Mouse (Mus musculus) liver, adult (tissue): ENCODE measurements around the gene 4931406P16Rik.

Experiments used
- GATA4 ChIP-seq: IDR thresholded peaks from 2 replicates; pipeline ENCODE4 v1.6.1; 2014; ENCODE audit warnings: mild to moderate bottlenecking, low read length; ENCODE audit not compliant: insufficient replicate concordance

The 4931406P16Rik gene

DNA sequence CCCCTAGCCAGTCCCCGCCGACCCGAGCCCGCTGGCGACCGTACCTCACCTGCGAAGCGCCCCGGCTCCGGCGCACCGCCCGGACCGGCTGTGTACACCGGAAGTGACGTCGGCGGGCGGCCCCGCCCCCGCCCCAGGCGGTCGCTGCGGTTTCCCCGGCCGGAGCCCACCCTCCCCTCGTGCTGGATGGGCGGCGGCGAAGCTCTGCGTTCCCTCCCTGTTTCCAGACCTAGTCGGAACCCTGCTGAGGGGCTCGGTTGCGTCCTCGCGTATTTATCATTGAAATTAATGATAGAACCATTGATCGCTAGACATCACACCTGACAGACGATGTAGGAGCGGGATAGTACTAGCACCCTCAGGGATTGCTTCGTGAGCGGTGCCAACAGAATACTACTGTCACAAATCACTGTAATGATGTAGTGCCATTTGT is at the start of gene 4931406P16Rik:
4931406P16Rik (minus strand) TSS at position 109 of the 433 bp plus-strand sequence.
- no peak for TF ChIP-seq GATA4

- TF ChIP-seq GATA4, result no peak
Measured at GRCm38 (mm10) chr7:34355629-34356028, 42.3 kb upstream of the 4931406P16Rik start.

DNA sequence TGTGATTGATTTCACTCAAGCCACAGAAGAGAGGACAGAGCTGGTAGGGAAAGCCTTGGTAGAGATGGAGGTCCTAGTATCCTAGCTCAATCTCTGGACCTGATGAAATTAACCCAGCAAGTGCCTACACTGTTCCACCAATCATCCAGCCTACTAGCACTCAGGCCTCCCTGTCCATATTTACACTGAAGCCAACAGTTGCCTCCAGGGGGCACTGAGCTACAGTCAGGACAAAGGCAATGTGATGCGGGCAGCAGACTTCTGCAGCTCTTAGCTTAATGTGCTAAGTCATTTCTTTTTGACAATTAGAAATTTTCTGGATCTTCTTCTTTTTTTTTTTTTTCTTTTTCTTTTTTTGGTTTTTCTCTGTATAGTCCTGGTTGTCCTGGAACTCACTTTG is 38.6 kb upstream of the 4931406P16Rik start:
- TF ChIP-seq GATA4, result no peak

DNA sequence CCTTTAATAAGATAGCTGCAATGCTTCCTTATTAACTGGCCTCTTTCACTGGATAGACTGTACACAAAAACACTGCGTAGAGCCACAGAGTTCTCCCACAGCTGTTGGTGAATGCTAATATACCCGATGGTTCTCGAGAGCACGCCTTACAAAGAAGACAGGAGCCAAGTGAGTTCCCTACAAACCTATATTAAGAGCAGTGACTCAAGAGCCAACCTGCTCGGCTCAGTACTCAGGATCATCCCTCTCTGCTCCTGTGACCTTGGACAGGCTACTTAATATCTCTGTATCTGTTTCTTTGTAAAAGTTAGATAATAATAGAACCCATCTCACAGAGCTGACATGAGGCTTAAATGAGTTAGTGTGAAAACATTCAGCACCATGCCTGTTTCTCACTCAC is 36.8 kb upstream of the 4931406P16Rik start:
- TF ChIP-seq GATA4, result no peak

GRCm38 (mm10) chr7:34348011-34348410 is 34.7 kb upstream of the 4931406P16Rik start:
- TF ChIP-seq GATA4, result no peak

DNA sequence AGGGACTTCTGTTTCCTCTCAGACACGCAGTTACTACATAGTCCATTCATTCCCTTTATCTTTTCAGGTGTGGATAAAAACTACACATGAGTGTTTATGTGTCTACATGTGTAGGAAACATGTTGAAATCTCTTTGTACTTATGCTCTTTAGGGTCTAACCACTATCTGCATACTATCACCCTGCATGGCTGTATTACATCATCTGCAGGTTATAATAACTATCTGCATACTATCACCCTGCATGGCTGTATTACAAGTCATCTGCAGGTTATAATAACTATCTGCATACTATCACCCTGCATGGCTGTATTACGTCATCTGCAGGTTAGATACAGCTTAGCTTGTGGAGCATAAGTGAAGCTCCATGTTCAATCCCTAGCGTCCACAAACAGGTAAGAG is 33.7 kb upstream of the 4931406P16Rik start:
- TF ChIP-seq GATA4, result no peak

GRCm38 (mm10) chr7:34346505-34346904 is 33.2 kb upstream of the 4931406P16Rik start:
- no peak for TF ChIP-seq GATA4

DNA sequence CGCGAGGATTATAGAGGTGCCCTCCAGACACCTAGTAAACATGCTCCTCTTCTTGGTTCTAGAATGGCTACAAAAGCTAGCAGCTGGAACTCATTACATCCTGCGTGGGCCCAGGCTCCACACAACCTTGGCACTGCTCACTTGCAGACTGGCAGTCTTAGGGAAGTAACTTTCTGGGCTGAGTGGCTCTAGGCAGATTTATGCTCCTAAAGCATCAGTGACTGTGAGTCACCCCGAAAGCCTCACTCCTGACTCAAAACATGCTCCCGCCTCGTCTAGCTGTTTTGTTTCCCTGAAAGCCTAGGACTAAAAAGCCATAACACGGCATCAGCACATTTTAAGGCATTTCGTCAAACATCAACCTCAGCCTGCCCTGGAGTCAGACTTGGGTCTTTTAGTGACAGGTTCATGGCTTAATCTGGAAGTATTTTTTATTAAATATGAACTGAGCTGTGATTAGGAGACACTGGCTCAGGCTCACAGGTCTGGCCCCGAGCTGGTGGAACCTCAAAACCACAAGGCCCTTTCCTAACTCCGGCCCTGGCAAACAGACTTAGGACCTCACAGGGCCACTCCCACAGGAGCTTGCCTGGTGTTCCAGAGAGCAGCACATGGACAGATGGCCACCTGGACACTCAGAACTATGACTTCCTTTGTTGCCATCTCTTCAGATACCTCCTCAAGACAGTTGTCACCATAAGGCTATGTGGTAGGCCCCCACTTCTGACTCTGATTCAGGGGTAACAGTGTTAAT is 28.9 kb upstream of the 4931406P16Rik start:
- TF ChIP-seq GATA4, result no peak

- TF ChIP-seq GATA4, result no peak
Measured at GRCm38 (mm10) chr7:34340841-34341240, 27.5 kb upstream of the 4931406P16Rik start.

DNA sequence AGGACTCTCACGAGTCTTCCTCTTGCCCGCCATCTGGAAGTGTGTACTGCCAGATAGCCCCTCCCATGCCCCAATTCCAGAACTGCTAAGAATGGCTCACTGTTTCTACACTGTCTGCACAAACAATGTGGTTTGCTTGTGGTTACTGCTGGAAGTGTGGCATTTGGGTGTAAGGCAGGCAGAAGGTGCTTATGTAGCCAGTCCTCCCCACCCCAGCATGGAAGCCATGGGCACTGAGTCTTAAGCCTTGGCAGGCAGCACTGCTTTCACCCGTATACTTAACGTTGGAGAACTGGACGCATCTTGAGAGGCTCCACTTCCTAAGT is 25.8 kb upstream of the 4931406P16Rik start:
- TF ChIP-seq GATA4, result no peak

- TF ChIP-seq GATA4, result no peak
Measured at GRCm38 (mm10) chr7:34338445-34339163, 25.3 kb upstream of the 4931406P16Rik start.

DNA sequence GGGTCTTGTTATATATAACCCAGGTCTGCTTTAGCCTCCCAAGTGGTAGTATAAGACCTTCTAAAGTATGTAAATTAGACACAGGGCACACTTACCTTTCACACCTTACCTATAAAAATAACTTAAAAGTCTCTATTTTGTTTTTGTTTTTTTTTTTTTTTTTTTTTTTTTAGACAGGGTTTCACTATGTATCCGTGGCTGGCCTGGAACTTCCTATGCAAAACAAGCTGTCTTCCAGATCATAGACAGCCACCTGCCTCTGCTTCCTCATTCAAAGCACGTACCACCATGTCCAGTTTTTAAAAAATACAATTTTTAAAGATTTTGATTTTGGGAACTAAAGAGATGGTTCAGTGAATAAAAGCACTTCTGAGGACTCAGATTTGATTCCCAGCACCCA is 23.9 kb upstream of the 4931406P16Rik start:
- TF ChIP-seq GATA4, result no peak

- no peak for TF ChIP-seq GATA4
Measured at GRCm38 (mm10) chr7:34327493-34327892, 14.1 kb upstream of the 4931406P16Rik start.

- TF ChIP-seq GATA4, result no peak
Measured at GRCm38 (mm10) chr7:34324857-34325256, 11.5 kb upstream of the 4931406P16Rik start.

DNA sequence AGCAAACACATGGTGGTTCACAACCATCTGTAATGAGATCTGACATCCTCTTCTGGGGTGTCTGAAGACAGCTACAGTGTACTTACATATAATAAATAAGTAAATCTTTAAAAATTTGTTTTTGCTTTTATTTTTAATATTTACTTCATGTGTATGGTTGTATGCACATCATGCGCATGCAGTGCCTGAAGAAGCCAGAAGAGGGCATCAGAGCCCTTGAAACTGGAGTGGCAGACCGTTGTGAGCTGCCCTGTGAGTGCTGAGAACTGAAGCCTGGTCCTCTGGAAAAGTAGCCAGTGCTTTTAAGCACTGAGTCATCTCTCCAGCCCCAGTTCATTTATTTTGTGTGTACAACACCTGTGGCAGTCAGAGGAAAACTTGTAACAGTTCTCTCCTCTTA is 10.7 kb upstream of the 4931406P16Rik start:
- TF ChIP-seq GATA4, result no peak

GRCm38 (mm10) chr7:34323351-34323750 is 10.0 kb upstream of the 4931406P16Rik start:
- no peak for TF ChIP-seq GATA4

DNA sequence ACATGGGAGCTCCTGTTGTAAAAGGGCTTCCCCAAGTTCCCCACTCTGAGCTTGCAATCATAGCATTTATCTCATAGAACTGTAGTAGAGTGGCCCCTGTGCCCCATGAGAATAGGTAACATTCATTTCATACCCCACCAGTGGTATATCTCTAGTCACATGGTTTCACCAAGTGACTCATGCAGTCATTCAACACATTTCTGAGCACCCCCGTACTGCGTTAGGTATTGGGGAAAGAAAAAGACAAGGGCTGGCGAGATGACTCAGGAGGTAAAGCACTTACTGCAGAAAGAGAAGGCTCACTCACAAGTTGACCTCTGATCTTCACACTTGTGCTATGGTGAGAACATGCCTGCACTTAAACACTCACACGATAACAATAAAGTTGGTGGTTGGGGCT is 8.6 kb upstream of the 4931406P16Rik start:
- TF ChIP-seq GATA4, result no peak

DNA sequence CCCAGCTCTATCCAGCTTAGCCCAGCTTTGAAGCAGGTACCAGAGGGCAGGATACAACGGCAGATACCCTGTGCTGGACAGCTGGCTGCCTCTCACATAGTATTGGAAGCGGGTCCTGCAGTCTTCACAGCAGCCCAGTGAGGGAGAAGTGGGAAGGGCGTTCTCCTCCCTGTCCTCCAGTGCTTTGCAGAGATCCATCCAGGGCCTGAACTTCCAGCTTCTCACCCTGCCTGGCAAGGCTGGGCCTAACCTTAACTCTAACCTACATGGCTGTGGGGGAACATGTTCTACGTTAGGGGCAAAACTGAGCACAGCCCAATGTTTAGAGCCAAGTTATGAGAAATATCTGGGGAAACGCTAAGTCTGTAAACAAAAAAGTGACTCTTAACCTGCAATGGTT is 7.8 kb upstream of the 4931406P16Rik start:
- TF ChIP-seq GATA4, result no peak
